Mouse (Mus musculus): ENCODE results near the gene Mfsd7a. TPM values are rescaled to one million over a fixed set of nuclear protein-coding genes. Genes with fewer than 3 reads are reported as not detected.

Gene Mfsd7a
- polyA plus RNA-seq, 1 experiment from 2014 or later, result 0.58 TPM

GRCm38 (mm10) chr5:108422741-108423140, 25.9 kb downstream of the Mfsd7a start:
- Histone ChIP-seq H3K9me3 (ENCODE audit: control insufficient read depth, low read length) (no peaks in the 10 kb centered on the region), H3K4me1 (ENCODE audit: control insufficient read depth, insufficient read depth, low read length) (no peaks in the 10 kb centered on the region), H3K27ac (replicated peaks; ENCODE audit: low read depth, low read length) (no peak overlapping the region), H3K4me3 (ENCODE audit: low read depth, low read length) (no peak overlapping the region), H3K9ac (ENCODE audit: low read depth, low read length) (no peak overlapping the region), H3K36me3 (ENCODE audit: control insufficient read depth, insufficient read depth, low read length) (no peaks in the 10 kb centered on the region), H3K4me2 (ENCODE audit: low read depth, low read length) (no peak overlapping the region), H3K27me3 (replicated peaks; ENCODE audit: control insufficient read depth, insufficient read depth, low read length) (no peaks in the 10 kb centered on the region)
- DNase-seq (ENCODE audit: low spot score) (no peak), ATAC-seq (ENCODE audit: low read depth) (no peak)
- 66% methylated on average over 3 of the region's 3 CpGs for WGBS

GRCm38 (mm10) chr5:108414711-108415110, 34.0 kb downstream of the Mfsd7a start:
- no peak overlapping the region for H3K9ac ChIP-seq (ENCODE audit: low read depth, low read length)
- no peaks in the 10 kb centered on the region for H3K36me3 ChIP-seq (ENCODE audit: control insufficient read depth, insufficient read depth, low read length)
- H3K4me1 ChIP-seq (ENCODE audit: control insufficient read depth, insufficient read depth, low read length), result no peaks in the 10 kb centered on the region
- H3K9me3 ChIP-seq (ENCODE audit: control insufficient read depth, low read length), result no peaks in the 10 kb centered on the region
- no peaks in the 10 kb centered on the region for H3K27me3 ChIP-seq (replicated peaks; ENCODE audit: control insufficient read depth, insufficient read depth, low read length)
- no peak for DNase-seq (ENCODE audit: low spot score)
- H3K4me3 ChIP-seq (ENCODE audit: low read depth, low read length), result no peak overlapping the region
- ATAC-seq (ENCODE audit: low read depth), result no peak
- no peak overlapping the region for H3K4me2 ChIP-seq (ENCODE audit: low read depth, low read length)
- H3K27ac ChIP-seq (replicated peaks; ENCODE audit: low read depth, low read length), result no peak overlapping the region
- WGBS, result 74% methylated on average over 2 of the region's 2 CpGs

GRCm38 (mm10) chr5:108406977-108407376, 41.7 kb downstream of the Mfsd7a start:
- H3K4me1 ChIP-seq (ENCODE audit: control insufficient read depth, insufficient read depth, low read length), result no peaks in the 10 kb centered on the region
- H3K4me3 ChIP-seq (ENCODE audit: low read depth, low read length), result no peak overlapping the region
- H3K27me3 ChIP-seq (replicated peaks; ENCODE audit: control insufficient read depth, insufficient read depth, low read length), result no peaks in the 10 kb centered on the region
- DNase-seq (ENCODE audit: low spot score) (no peak), ATAC-seq (ENCODE audit: low read depth) (no peak)
- H3K36me3 ChIP-seq (ENCODE audit: control insufficient read depth, insufficient read depth, low read length), result no peaks in the 10 kb centered on the region
- 75% methylated on average over 2 of the region's 2 CpGs for WGBS
- H3K9ac ChIP-seq (ENCODE audit: low read depth, low read length), result no peak overlapping the region
- no peaks in the 10 kb centered on the region for H3K9me3 ChIP-seq (ENCODE audit: control insufficient read depth, low read length)
- no peak overlapping the region for H3K27ac ChIP-seq (replicated peaks; ENCODE audit: low read depth, low read length)
- H3K4me2 ChIP-seq (ENCODE audit: low read depth, low read length), result no peak overlapping the region

GRCm38 (mm10) chr5:108405460-108405859, 43.2 kb downstream of the Mfsd7a start:
- ATAC-seq (ENCODE audit: low read depth), result no peak
- 67% methylated on average over 1 of the region's 1 CpGs for WGBS
- no peak overlapping the region for H3K9ac ChIP-seq (ENCODE audit: low read depth, low read length)

DNA sequence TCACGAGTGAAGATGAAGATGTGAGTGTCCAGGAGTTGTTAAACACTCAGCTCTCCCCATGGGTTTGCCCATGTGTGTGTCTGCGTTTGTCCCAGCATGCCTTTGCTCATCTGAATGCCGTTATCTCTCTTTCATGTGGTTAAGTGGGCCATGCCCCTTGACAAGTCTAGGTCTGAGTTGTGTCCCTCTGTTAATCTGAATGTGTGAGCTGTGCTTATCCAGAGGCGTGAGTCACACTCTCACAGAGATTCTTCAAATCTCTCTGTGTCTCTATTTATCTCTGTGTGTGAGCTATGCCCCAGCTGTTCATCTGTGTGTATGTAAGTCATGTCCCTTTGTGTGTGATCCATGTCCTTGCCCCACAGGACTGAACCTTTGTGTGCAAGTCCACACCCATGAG, 45.2 kb downstream of the Mfsd7a start:
- Histone ChIP-seq H3K4me3 (ENCODE audit: low read depth, low read length) (no peak overlapping the region), H3K27ac (replicated peaks; ENCODE audit: low read depth, low read length) (no peak overlapping the region), H3K36me3 (ENCODE audit: control insufficient read depth, insufficient read depth, low read length) (no peaks in the 10 kb centered on the region), H3K9me3 (ENCODE audit: control insufficient read depth, low read length) (no peaks in the 10 kb centered on the region), H3K4me2 (ENCODE audit: low read depth, low read length) (no peak overlapping the region), H3K4me1 (ENCODE audit: control insufficient read depth, insufficient read depth, low read length) (no peaks in the 10 kb centered on the region), H3K27me3 (replicated peaks; ENCODE audit: control insufficient read depth, insufficient read depth, low read length) (no peaks in the 10 kb centered on the region), H3K9ac (ENCODE audit: low read depth, low read length) (no peak overlapping the region)
- no peak for ATAC-seq (ENCODE audit: low read depth)
- DNase-seq (ENCODE audit: low spot score), result no peak
- WGBS, result 68% methylated on average over 4 of the region's 4 CpGs

More at GRCm38 (mm10) chr5:108405460-108405859, 43.2 kb downstream of the Mfsd7a start:
- Histone ChIP-seq H3K4me1 (ENCODE audit: control insufficient read depth, insufficient read depth, low read length) (no peaks in the 10 kb centered on the region), H3K4me2 (ENCODE audit: low read depth, low read length) (no peak overlapping the region), H3K4me3 (ENCODE audit: low read depth, low read length) (no peak overlapping the region), H3K9me3 (ENCODE audit: control insufficient read depth, low read length) (no peaks in the 10 kb centered on the region), H3K36me3 (ENCODE audit: control insufficient read depth, insufficient read depth, low read length) (no peaks in the 10 kb centered on the region), H3K27ac (replicated peaks; ENCODE audit: low read depth, low read length) (no peak overlapping the region), H3K27me3 (replicated peaks; ENCODE audit: control insufficient read depth, insufficient read depth, low read length) (no peaks in the 10 kb centered on the region)
- no peak for DNase-seq (ENCODE audit: low spot score)

Other genes with a start within 250 kb of the Mfsd7a start
- 43.6 and 49.0 TPM in 2 replicates for gene Dr1, start 180.0 kb downstream of the Mfsd7a start, polyA plus RNA-seq (2014; fragmentation: Nextera tagmentation; extraction: Ambion mirVana)
- 1.9 and 3.3 TPM in 2 replicates for gene Pigg, start 136.3 kb downstream of the Mfsd7a start, polyA plus RNA-seq (2014; fragmentation: Nextera tagmentation; extraction: Ambion mirVana)
- 0.21 and 0.77 TPM in 2 replicates for gene Gm42517, start 81.0 kb downstream of the Mfsd7a start, polyA plus RNA-seq (2014; fragmentation: Nextera tagmentation; extraction: Ambion mirVana)
- not detected in 2 replicates for gene Pde6b, start 60.5 kb downstream of the Mfsd7a start, polyA plus RNA-seq (2014; fragmentation: Nextera tagmentation; extraction: Ambion mirVana)
- gene Atp5k, start 14.4 kb downstream of the Mfsd7a start, polyA plus RNA-seq (2014; fragmentation: Nextera tagmentation; extraction: Ambion mirVana), result 388 and 486 TPM in 2 replicates
- gene Pcgf3, start 12.3 kb upstream of the Mfsd7a start, polyA plus RNA-seq (2014; fragmentation: Nextera tagmentation; extraction: Ambion mirVana), result 22.9 and 23.8 TPM in 2 replicates
- 10.6 and 11.7 TPM in 2 replicates for gene Cplx1, start 101.1 kb upstream of the Mfsd7a start, polyA plus RNA-seq (2014; fragmentation: Nextera tagmentation; extraction: Ambion mirVana)
- gene Gak, start 180.9 kb upstream of the Mfsd7a start, polyA plus RNA-seq (2014; fragmentation: Nextera tagmentation; extraction: Ambion mirVana), result 46.2 and 48.6 TPM in 2 replicates
- gene Tmem175, start 180.9 kb upstream of the Mfsd7a start, polyA plus RNA-seq (2014; fragmentation: Nextera tagmentation; extraction: Ambion mirVana), result 31.0 and 40.1 TPM in 2 replicates
- 13.6 and 14.5 TPM in 2 replicates for gene Idua, start 211.4 kb upstream of the Mfsd7a start, polyA plus RNA-seq (2014; fragmentation: Nextera tagmentation; extraction: Ambion mirVana)
- gene Dgkq, start 220.8 kb upstream of the Mfsd7a start, polyA plus RNA-seq (2014; fragmentation: Nextera tagmentation; extraction: Ambion mirVana), result 9.6 and 9.8 TPM in 2 replicates
- 1.2 and 1.6 TPM in 2 replicates for gene Slc26a1, start 226.7 kb upstream of the Mfsd7a start, polyA plus RNA-seq (2014; fragmentation: Nextera tagmentation; extraction: Ambion mirVana)
- 42.3 and 45.1 TPM in 2 replicates for gene Fgfrl1, start 243.5 kb upstream of the Mfsd7a start, polyA plus RNA-seq (2014; fragmentation: Nextera tagmentation; extraction: Ambion mirVana)

Measured in embryonic facial prominence, embryonic 14.5 days (tissue).